Mouse (Mus musculus) heart, postnatal 10 days (tissue): Measurements from ENCODE around the gene Pomt1. TPM values are rescaled to one million over a fixed set of nuclear protein-coding genes. Genes with fewer than 3 reads are reported as not detected.

ENCODE experiments used
- DNase-seq, 2 experiments: peaks; one replicate each; pipeline ENCODE4 v3.0.0; 2021
- intact Hi-C: fragments of 180-260 bp; cut with DNase I; formaldehyde crosslinking; loops from one replicate; pipeline ENCODE4 v1.15.1; 2025
- total RNA-seq, 2 experiments: library from RNA; stranded (reverse); gene quantifications; 2 replicates each; pipeline ENCODE4 v1.2.3; 2021

The Pomt1 gene
- total RNA-seq, 2 experiments from 2014 or later: 13.9 to 14.5 TPM

GRCm38 (mm10) chr2:32220021-32220420 is 16.4 kb upstream of the Pomt1 start:
- DNase-seq: no peak
- intact Hi-C loops: no loop called here

- intact Hi-C loops: no loop called here
- no peak for DNase-seq
Measured at GRCm38 (mm10) chr2:32220969-32221368, 15.4 kb upstream of the Pomt1 start.

GRCm38 (mm10) chr2:32221577-32221976 is 14.8 kb upstream of the Pomt1 start:
- intact Hi-C loops: no loop called here
- DNase-seq: no peak

- no peak for DNase-seq
- intact Hi-C loops: no loop called here
Measured at GRCm38 (mm10) chr2:32222057-32222456, 14.3 kb upstream of the Pomt1 start.

- intact Hi-C loops: loop anchor here (5.0 kb wide), 1 partner anchor 83 kb away; the partner anchor contains the start of gene Prrc2b
- no peak for DNase-seq
Measured at GRCm38 (mm10) chr2:32235433-32235832, 957 bp upstream of the Pomt1 start.

GRCm38 (mm10) chr2:32236760-32237487 is 534 bp downstream of the Pomt1 start:
- DNase-seq: peak; percentile 65 to 71

GRCm38 (mm10) chr2:32237571-32237970 is 1.2 kb downstream of the Pomt1 start:
- intact Hi-C loops: loop anchor here (5.0 kb wide), 1 partner anchor 85 kb away; the partner anchor contains the start of gene Prrc2b

More at GRCm38 (mm10) chr2:32236760-32237487, 534 bp downstream of the Pomt1 start:
- intact Hi-C loops: loop anchor here (5.0 kb wide), 1 partner anchor 85 kb away; the partner anchor contains the start of gene Prrc2b

GRCm38 (mm10) chr2:32238708-32239435 is 2.5 kb downstream of the Pomt1 start:
- no peak for DNase-seq
- intact Hi-C loops: loop anchor here (5.0 kb wide), 1 partner anchor 87 kb away; the partner anchor contains the start of gene Prrc2b

More at GRCm38 (mm10) chr2:32237571-32237970, 1.2 kb downstream of the Pomt1 start:
- no peak for DNase-seq

- no peak for DNase-seq
- intact Hi-C loops: no loop called here
Measured at GRCm38 (mm10) chr2:32240591-32240990, 4.2 kb downstream of the Pomt1 start.

GRCm38 (mm10) chr2:32242986-32243385 is 6.6 kb downstream of the Pomt1 start:
- intact Hi-C loops: no loop called here
- no peak for DNase-seq

- intact Hi-C loops: no loop called here
- no peak for DNase-seq
Measured at GRCm38 (mm10) chr2:32246741-32247140, 10.4 kb downstream of the Pomt1 start.

- intact Hi-C loops: no loop called here
- DNase-seq: peak; percentile 48 to 49
Measured at GRCm38 (mm10) chr2:32248377-32249361, 12.3 kb downstream of the Pomt1 start.

- no peak for DNase-seq
- intact Hi-C loops: no loop called here
Measured at GRCm38 (mm10) chr2:32251791-32252527, 15.6 kb downstream of the Pomt1 start.

GRCm38 (mm10) chr2:32252658-32253057 is 16.3 kb downstream of the Pomt1 start:
- DNase-seq: no peak
- intact Hi-C loops: no loop called here

- intact Hi-C loops: no loop called here
- no peak for DNase-seq
Measured at GRCm38 (mm10) chr2:32253352-32253751, 17.0 kb downstream of the Pomt1 start.

GRCm38 (mm10) chr2:32254563-32254962 is 18.2 kb downstream of the Pomt1 start:
- no peak for DNase-seq
- intact Hi-C loops: no loop called here

GRCm38 (mm10) chr2:32256273-32256672 is 19.9 kb downstream of the Pomt1 start:
- intact Hi-C loops: no loop called here
- DNase-seq: no peak

GRCm38 (mm10) chr2:32258887-32259533 is 22.6 kb downstream of the Pomt1 start:
- intact Hi-C loops: no loop called here

More at GRCm38 (mm10) chr2:32258887-32259533, 22.6 kb downstream of the Pomt1 start:
- DNase-seq: no peak
